Mouse (Mus musculus): ENCODE data around the gene Tgoln1.

DNA sequence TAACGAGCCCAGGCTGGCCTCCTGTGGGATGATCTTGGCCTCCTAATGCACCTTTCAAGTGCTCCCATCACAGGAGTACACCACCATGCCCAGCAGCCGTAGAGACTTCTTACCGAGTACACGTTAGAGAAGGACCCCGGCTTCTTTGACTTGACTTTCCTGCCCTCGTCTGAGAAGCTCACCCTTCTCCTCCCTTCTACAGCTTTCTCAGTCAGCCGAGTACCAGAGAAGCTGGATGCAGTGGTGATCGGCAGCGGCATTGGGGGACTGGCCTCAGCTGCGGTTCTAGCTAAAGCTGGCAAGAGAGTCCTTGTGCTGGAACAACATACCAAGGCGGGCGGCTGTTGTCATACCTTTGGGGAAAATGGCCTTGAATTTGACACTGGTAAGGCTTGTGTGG lies 16.0 kb downstream of the Tgoln1 start:
- TF ChIP-seq CTCF (IDR thresholded peaks at IDR 0.05; ENCODE audit: control insufficient read depth, insufficient read depth, insufficient replicate concordance, low read depth, low read length) (no peak), POLR2A (IDR thresholded peaks at IDR 0.05; ENCODE audit: control insufficient read depth, low read depth, low read length) (no peak)

Data from testis, adult 2 months (tissue).